Mouse (Mus musculus): ENCODE measurements around the gene Pcyt2. TPM values are rescaled to one million over a fixed set of nuclear protein-coding genes. Genes with fewer than 3 reads are reported as not detected.
A peak's percentile ranks its signal among the peaks of the same experiment; 100 is the strongest.

Gene Pcyt2
- total and polyA plus RNA-seq, 3 experiments = 86.7 to 87.3 TPM; not detected in 1

- peak; percentile 93 for DNase-seq (ENCODE audit: low read depth, low spot score)
- TF ChIP-seq RAD21 (IDR thresholded peaks at IDR 0.05; ENCODE audit: low read depth, low read length) (no peak), SIN3A (IDR thresholded peaks at IDR 0.05; ENCODE audit: low read length) (peak; percentile 17; the same call in 1 of the 2 replicates), USF1 (IDR thresholded peaks at IDR 0.05; ENCODE audit: low read depth, low read length) (no peak; the same call in 1 of the 2 replicates), MEF2A (IDR thresholded peaks at IDR 0.05; ENCODE audit: extremely low read depth, insufficient replicate concordance, low read depth, low read length, poor library complexity, severe bottlenecking) (no peak), ETS1 (IDR thresholded peaks at IDR 0.05; ENCODE audit: low read depth, low read length) (peak; percentile 85), TBP (IDR thresholded peaks at IDR 0.05; ENCODE audit: low read depth, low read length) (peak; percentile 43; the same call in 1 of the 2 replicates), GABPA (IDR thresholded peaks at IDR 0.05; ENCODE audit: low read depth, low read length) (peak; percentile 78; the same call in 1 of the 2 replicates), ZKSCAN1 (IDR thresholded peaks at IDR 0.05; ENCODE audit: low read depth, low read length) (no peak), MYC (IDR thresholded peaks at IDR 0.05; ENCODE audit: low read depth, low read length) (0 out of 2 replicates have a peak, but pooled peaks have one; percentile 62), TCF12 (IDR thresholded peaks at IDR 0.05; ENCODE audit: low read depth, low read length) (peak; percentile 49; the same call in 1 of the 2 replicates), CHD1 (IDR thresholded peaks at IDR 0.05; ENCODE audit: low read depth, low read length) (no peak), NELFE (IDR thresholded peaks at IDR 0.05; ENCODE audit: low read depth, low read length) (peak; percentile 59), MAZ (IDR thresholded peaks at IDR 0.05; ENCODE audit: low read depth, low read length) (peak; percentile 84; the same call in 1 of the 2 replicates), KAT2A (conservative IDR thresholded peaks at IDR 0.05; ENCODE audit: low read depth, low read length) (no peak), MXI1 (IDR thresholded peaks at IDR 0.05; ENCODE audit: low read depth, low read length) (peak; percentile 84; the same call in 1 of the 2 replicates), EP300 (IDR thresholded peaks at IDR 0.05; ENCODE audit: low read depth in 1 of 2, low read length in 2 of 2) (peak in 1 of 2 experiments; percentile 15; a peak in 1 of 4 replicates), POLR2A (IDR thresholded peaks at IDR 0.05; ENCODE audit: control insufficient read depth in 1 of 2, insufficient read depth in 1 of 2, low read depth in 1 of 2, low read length in 2 of 2, poor library complexity in 1 of 2) (peak in 1 of 2 experiments; percentile 80; a peak in 2 of 4 replicates), UBTF (IDR thresholded peaks at IDR 0.05; ENCODE audit: borderline replicate concordance, insufficient read depth, low read depth, low read length) (peak; percentile 93; the same call in 1 of the 2 replicates), ZC3H11A (IDR thresholded peaks at IDR 0.05; ENCODE audit: low read depth, low read length) (no peak), SMC3 (IDR thresholded peaks at IDR 0.05; ENCODE audit: low read depth, low read length) (0 out of 2 replicates have a peak, but pooled peaks have one; percentile 5), NRF1 (IDR thresholded peaks at IDR 0.05; ENCODE audit: insufficient read depth, low read depth, low read length, poor library complexity, severe bottlenecking) (peak; percentile 62), JUND (IDR thresholded peaks at IDR 0.05; ENCODE audit: low read depth, low read length) (no peak), E2F4 (IDR thresholded peaks at IDR 0.05; ENCODE audit: borderline replicate concordance, low read depth, low read length) (no peak), TAL1 (IDR thresholded peaks at IDR 0.05; ENCODE audit: low read length) (no peak), BHLHE40 (IDR thresholded peaks at IDR 0.05; ENCODE audit: borderline replicate concordance, low read depth, low read length) (no peak; the same call in 1 of the 2 replicates), ZNF384 (IDR thresholded peaks at IDR 0.05; ENCODE audit: low read depth, low read length) (no peak), HCFC1 (IDR thresholded peaks at IDR 0.05; ENCODE audit: low read depth, low read length) (peak; percentile 63), MYB (IDR thresholded peaks at IDR 0.05; ENCODE audit: low read depth, low read length) (no peak), CHD2 (IDR thresholded peaks at IDR 0.05; ENCODE audit: low read length) (no peak), RCOR1 (IDR thresholded peaks at IDR 0.05; ENCODE audit: low read depth, low read length) (no peak), MAX (IDR thresholded peaks at IDR 0.05; ENCODE audit: low read length) (peak; percentile 77), GATA1 (IDR thresholded peaks at IDR 0.05; ENCODE audit: low read depth, low read length) (no peak), ZMIZ1 (IDR thresholded peaks at IDR 0.05; ENCODE audit: low read depth, low read length) (peak; percentile 47), ELF1 (IDR thresholded peaks at IDR 0.05; ENCODE audit: low read depth, low read length) (no peak)
These were observed 15.1 kb upstream of the Pcyt2 start for GRCm38 (mm10) chr11:120632559-120633519.

More at GRCm38 (mm10) chr11:120632559-120633519, 15.1 kb upstream of the Pcyt2 start:
- peaks cover 55% of the 10 kb centered on the region for H3K79me2 ChIP-seq (ENCODE audit: control insufficient read depth, insufficient read depth, low read length, poor library complexity)
- peak overlapping the region; percentile 79 to 87 for H3K4me3 ChIP-seq (ENCODE audit: control insufficient read depth in 1 of 2, insufficient read depth in 1 of 2, low read depth in 2 of 2, low read length in 2 of 2)
- H3K27me3 ChIP-seq (ENCODE audit: control insufficient read depth in 1 of 2, insufficient read depth in 2 of 2, low read length in 2 of 2) = no peaks in the 10 kb centered on the region
- H3K27ac ChIP-seq (ENCODE audit: control insufficient read depth, low read depth, low read length) = peak overlapping the region; percentile 78
- H3K36me3 ChIP-seq (ENCODE audit: control insufficient read depth in 1 of 2, insufficient read depth in 2 of 2, low read length in 2 of 2) = peaks cover 3 to 39% of the 10 kb centered on the region in 2 experiments; a peak in 3 of 4 replicates
- H3K9me3 ChIP-seq (replicated peaks; ENCODE audit: insufficient read depth, low read length) = no peaks in the 10 kb centered on the region
- peak overlapping the region; percentile 98 for H3K9ac ChIP-seq (ENCODE audit: control insufficient read depth, low read depth, low read length, poor library complexity, severe bottlenecking)
- peaks cover 26 to 48% of the 10 kb centered on the region in 2 experiments for H3K4me1 ChIP-seq (ENCODE audit: control insufficient read depth in 1 of 2, insufficient read depth in 2 of 2, low read length in 2 of 2)

Measured in MEL (cell line).